Mouse (Mus musculus): ENCODE data around the gene Fam149b. TPM values are rescaled to one million over a fixed set of nuclear protein-coding genes. Genes with fewer than 3 reads are reported as not detected.

Fam149b gene
- polyA plus RNA-seq, 1 experiment from 2014 or later, result 13.5 TPM

DNA sequence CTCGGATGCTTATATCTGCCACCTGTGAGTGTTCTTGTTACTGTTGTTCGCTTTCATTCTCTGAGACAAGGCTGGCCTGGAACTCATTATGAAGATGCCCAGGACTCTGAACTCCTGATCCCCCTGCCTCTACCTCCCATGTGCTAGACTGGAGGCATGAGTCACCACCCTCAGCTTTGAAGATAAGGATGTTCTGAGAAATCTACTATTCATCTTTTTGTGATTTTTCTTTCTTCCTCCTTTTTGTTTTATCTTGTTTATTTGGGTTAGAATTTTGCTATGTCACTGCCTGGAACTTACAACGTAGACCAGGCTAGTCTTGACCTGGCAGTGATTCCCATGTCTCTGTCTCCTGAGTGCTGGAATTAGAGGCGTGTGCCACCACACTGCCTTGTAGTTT is 16.6 kb upstream of the Fam149b start:
- Histone ChIP-seq H3K4me2 (replicated peaks; ENCODE audit: low read depth) (no peak overlapping the region), H3K4me1 (replicated peaks; ENCODE audit: control insufficient read depth, insufficient read depth) (no peaks in the 10 kb centered on the region), H3K4me3 (ENCODE audit: low read depth, low read length) (no peak overlapping the region), H3K9me3 (ENCODE audit: control insufficient read depth, low read length) (no peaks in the 10 kb centered on the region), H3K36me3 (ENCODE audit: control insufficient read depth, insufficient read depth, low read length) (peaks cover 18% of the 10 kb centered on the region), H3K9ac (ENCODE audit: low read length) (no peak overlapping the region), H3K27me3 (ENCODE audit: control insufficient read depth, insufficient read depth, low read length) (no peaks in the 10 kb centered on the region), H3K27ac (replicated peaks) (no peak overlapping the region)
- DNase-seq (ENCODE audit: low spot score), result no peak
- 86% methylated on average over 4 of the region's 4 CpGs for whole genome bisulfite sequencing
- no peak for TF ChIP-seq CTCF (IDR thresholded peaks at IDR 0.05; ENCODE audit: low read depth)
- no peak for TF ChIP-seq EP300 (optimal IDR thresholded peaks at IDR 0.05)
- ATAC-seq (ENCODE audit: low FRiP score, low TSS enrichment), result no peak

GRCm38 (mm10) chr14:20339415-20339814 is 8.5 kb upstream of the Fam149b start:
- H3K36me3 ChIP-seq (ENCODE audit: control insufficient read depth, insufficient read depth, low read length), result peaks cover 12% of the 10 kb centered on the region
- no peak overlapping the region for H3K27ac ChIP-seq (replicated peaks)
- no peaks in the 10 kb centered on the region for H3K9me3 ChIP-seq (ENCODE audit: control insufficient read depth, low read length)
- ATAC-seq (ENCODE audit: low FRiP score, low TSS enrichment), result no peak
- no peak overlapping the region for H3K9ac ChIP-seq (ENCODE audit: low read length)
- WGBS, result 97% methylated on average over 5 of the region's 5 CpGs
- H3K27me3 ChIP-seq (ENCODE audit: control insufficient read depth, insufficient read depth, low read length), result no peaks in the 10 kb centered on the region
- H3K4me3 ChIP-seq (ENCODE audit: low read depth, low read length), result no peak overlapping the region
- TF ChIP-seq EP300 (optimal IDR thresholded peaks at IDR 0.05), result no peak
- TF ChIP-seq CTCF (IDR thresholded peaks at IDR 0.05; ENCODE audit: low read depth), result peak; percentile 27; the same call in 1 of the 2 replicates
- no peak overlapping the region for H3K4me2 ChIP-seq (replicated peaks; ENCODE audit: low read depth)
- no peak for DNase-seq (ENCODE audit: low spot score)
- H3K4me1 ChIP-seq (replicated peaks; ENCODE audit: control insufficient read depth, insufficient read depth), result no peaks in the 10 kb centered on the region

GRCm38 (mm10) chr14:20340149-20340548 is 7.8 kb upstream of the Fam149b start:
- Histone ChIP-seq H3K4me1 (replicated peaks; ENCODE audit: control insufficient read depth, insufficient read depth) (no peaks in the 10 kb centered on the region), H3K9me3 (ENCODE audit: control insufficient read depth, low read length) (no peaks in the 10 kb centered on the region), H3K27me3 (ENCODE audit: control insufficient read depth, insufficient read depth, low read length) (no peaks in the 10 kb centered on the region), H3K4me2 (replicated peaks; ENCODE audit: low read depth) (no peak overlapping the region), H3K4me3 (ENCODE audit: low read depth, low read length) (no peak overlapping the region), H3K27ac (replicated peaks) (no peak overlapping the region), H3K36me3 (ENCODE audit: control insufficient read depth, insufficient read depth, low read length) (peaks cover 12% of the 10 kb centered on the region), H3K9ac (ENCODE audit: low read length) (no peak overlapping the region)
- 86% methylated on average over 8 of the region's 8 CpGs for WGBS
- no peak for TF ChIP-seq EP300 (optimal IDR thresholded peaks at IDR 0.05)
- TF ChIP-seq CTCF (IDR thresholded peaks at IDR 0.05; ENCODE audit: low read depth), result peak; percentile 68
- ATAC-seq (ENCODE audit: low FRiP score, low TSS enrichment), result peak; percentile 79
- DNase-seq (ENCODE audit: low spot score), result peak; percentile 21

DNA sequence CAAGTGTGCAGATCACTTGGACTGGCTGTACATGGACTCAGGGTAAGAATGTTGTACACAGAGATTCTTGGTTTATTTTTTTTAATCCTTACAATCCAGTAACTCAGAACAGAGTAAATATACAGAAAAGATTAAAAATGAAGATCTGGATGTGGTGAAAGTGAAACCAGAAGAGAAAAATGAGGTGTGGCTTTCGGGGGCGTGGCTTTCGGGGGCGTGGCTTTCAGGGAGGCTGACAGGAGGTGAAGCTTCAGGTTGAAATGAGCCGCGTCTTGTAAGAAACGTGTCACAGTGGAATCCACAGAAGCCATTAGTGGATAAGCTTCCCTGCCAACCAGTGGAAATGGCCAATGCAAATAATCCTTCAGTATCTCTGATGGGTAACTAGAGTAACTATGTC is 7.1 kb upstream of the Fam149b start:
- WGBS, result 75% methylated on average over 7 of the region's 7 CpGs
- H3K9me3 ChIP-seq (ENCODE audit: control insufficient read depth, low read length), result no peaks in the 10 kb centered on the region
- H3K4me3 ChIP-seq (ENCODE audit: low read depth, low read length), result no peak overlapping the region
- H3K4me2 ChIP-seq (replicated peaks; ENCODE audit: low read depth), result no peak overlapping the region
- no peak overlapping the region for H3K9ac ChIP-seq (ENCODE audit: low read length)
- H3K27me3 ChIP-seq (ENCODE audit: control insufficient read depth, insufficient read depth, low read length), result no peaks in the 10 kb centered on the region
- no peaks in the 10 kb centered on the region for H3K4me1 ChIP-seq (replicated peaks; ENCODE audit: control insufficient read depth, insufficient read depth)
- DNase-seq (ENCODE audit: low spot score), result peak; percentile 68
- TF ChIP-seq EP300 (optimal IDR thresholded peaks at IDR 0.05), result no peak
- TF ChIP-seq CTCF (IDR thresholded peaks at IDR 0.05; ENCODE audit: low read depth), result no peak
- no peak overlapping the region for H3K27ac ChIP-seq (replicated peaks)
- H3K36me3 ChIP-seq (ENCODE audit: control insufficient read depth, insufficient read depth, low read length), result peaks cover 9% of the 10 kb centered on the region
- ATAC-seq (ENCODE audit: low FRiP score, low TSS enrichment), result no peak

DNA sequence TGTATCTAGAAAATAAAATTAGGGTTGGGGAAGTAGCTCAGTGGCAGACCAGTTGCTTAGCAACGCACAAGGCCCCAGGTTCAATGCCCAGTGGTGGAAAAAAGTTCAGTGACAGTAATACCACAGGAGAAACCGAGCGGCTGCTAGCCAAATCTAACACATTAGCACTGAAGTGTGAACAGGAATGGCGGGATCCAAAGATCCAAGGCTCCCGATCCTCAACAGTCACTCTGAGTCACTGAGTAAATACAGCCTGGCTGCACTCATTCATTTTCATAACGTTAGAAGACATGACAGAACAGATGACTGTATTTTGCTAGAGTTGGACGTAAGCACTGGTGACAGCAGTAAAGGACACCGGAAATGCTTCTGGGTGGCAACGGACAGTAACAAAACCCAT is 2.1 kb upstream of the Fam149b start:
- Histone ChIP-seq H3K4me2 (replicated peaks; ENCODE audit: low read depth) (no peak overlapping the region), H3K4me3 (ENCODE audit: low read depth, low read length) (no peak overlapping the region), H3K27me3 (ENCODE audit: control insufficient read depth, insufficient read depth, low read length) (no peaks in the 10 kb centered on the region), H3K27ac (replicated peaks) (no peak overlapping the region), H3K9me3 (ENCODE audit: control insufficient read depth, low read length) (no peaks in the 10 kb centered on the region), H3K4me1 (replicated peaks; ENCODE audit: control insufficient read depth, insufficient read depth) (0 out of 2 replicates have a peak, but pooled peaks cover 2% of the 10 kb centered on the region), H3K36me3 (ENCODE audit: control insufficient read depth, insufficient read depth, low read length) (peaks cover 2% of the 10 kb centered on the region; the same call in 1 of the 2 replicates), H3K9ac (ENCODE audit: low read length) (no peak overlapping the region)
- WGBS, result 60% methylated on average over 9 of the region's 9 CpGs
- no peak for TF ChIP-seq CTCF (IDR thresholded peaks at IDR 0.05; ENCODE audit: low read depth)
- TF ChIP-seq EP300 (optimal IDR thresholded peaks at IDR 0.05), result no peak
- ATAC-seq (ENCODE audit: low FRiP score, low TSS enrichment) (peak; percentile 24; the same call in 1 of the 2 replicates), DNase-seq (ENCODE audit: low spot score) (peak; percentile 39)

DNA sequence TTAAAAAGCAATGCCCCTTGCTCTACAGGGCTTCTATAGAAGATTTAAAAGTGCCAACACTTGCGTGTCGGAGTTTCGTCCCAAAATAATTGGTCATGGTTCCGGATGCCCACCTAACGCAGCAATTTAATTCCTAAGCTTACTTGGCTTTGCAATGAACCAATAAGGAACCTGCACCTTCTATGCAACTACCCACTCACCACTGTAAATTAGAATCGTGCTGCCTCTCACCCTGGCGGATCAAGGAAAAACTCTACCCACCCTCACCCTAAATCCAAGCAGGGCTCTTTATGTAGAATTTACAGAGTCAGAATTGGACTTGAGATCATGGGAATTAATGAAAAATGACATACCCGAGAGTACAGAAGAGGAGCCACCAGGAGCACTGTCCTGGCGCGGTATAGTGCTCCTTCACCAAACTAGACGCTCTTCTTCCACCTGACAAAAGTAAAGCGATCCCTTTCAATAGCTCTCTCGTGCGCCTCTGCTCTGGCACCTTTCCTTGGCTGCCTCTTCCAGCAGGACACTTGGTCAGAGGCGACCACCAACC is 446 bp upstream of the Fam149b start:
- no peak for TF ChIP-seq CTCF (IDR thresholded peaks at IDR 0.05; ENCODE audit: low read depth)
- TF ChIP-seq EP300 (optimal IDR thresholded peaks at IDR 0.05), result no peak
- H3K27me3 ChIP-seq (ENCODE audit: control insufficient read depth, insufficient read depth, low read length), result no peaks in the 10 kb centered on the region
- WGBS, result 2% methylated on average over 15 of the region's 15 CpGs
- H3K9ac ChIP-seq (ENCODE audit: low read length), result peak overlapping the region; percentile 93
- no peaks in the 10 kb centered on the region for H3K9me3 ChIP-seq (ENCODE audit: control insufficient read depth, low read length)
- DNase-seq (ENCODE audit: low spot score) (no peak), ATAC-seq (ENCODE audit: low FRiP score, low TSS enrichment) (peak; percentile 42)
- peak overlapping the region; percentile 83 for H3K4me3 ChIP-seq (ENCODE audit: low read depth, low read length)
- peak overlapping the region; percentile 75 for H3K4me2 ChIP-seq (replicated peaks; ENCODE audit: low read depth)
- H3K4me1 ChIP-seq (replicated peaks; ENCODE audit: control insufficient read depth, insufficient read depth), result 0 out of 2 replicates have a peak, but pooled peaks cover 2% of the 10 kb centered on the region
- H3K36me3 ChIP-seq (ENCODE audit: control insufficient read depth, insufficient read depth, low read length), result no peaks in the 10 kb centered on the region; the same call in 1 of the 2 replicates
- peak overlapping the region; percentile 96 for H3K27ac ChIP-seq (replicated peaks)
